Mouse (Mus musculus) duodenum, adult 2 months (tissue): Measurements from ENCODE around the gene Vmn2r84. TPM values are rescaled to one million over a fixed set of nuclear protein-coding genes. Genes with fewer than 3 reads are reported as not detected.

Experiments
- polyA plus RNA-seq: library from polyadenylated mRNA; depleted of rRNA; stranded (reverse); fragments of >200 nt; gene quantifications from 2 replicates; pipeline ENCODE4 v1.2.3, GENCODE M21; 2012; ENCODE audit warnings: low replicate concordance; rRNA removed

The Vmn2r84 gene
- polyA plus RNA-seq: not detected in 2 replicates

GRCm38 (mm10) chr10:130394232-130394631 lies at the start of gene Vmn2r84:
TSS of gene Vmn2r84 (minus strand) at chr10:130394332.

GRCm38 (mm10) chr10:130429603-130430002 lies 35.5 kb upstream of the Vmn2r84 start, which contains the start of gene Vmn2r85:
TSS of gene Vmn2r85 (minus strand) at chr10:130429703.

Other genes with a start within 250 kb of the Vmn2r84 start
- gene Olfr825, start 227.6 kb downstream of the Vmn2r84 start, polyA plus RNA-seq: not detected in 2 replicates
- gene Olfr826, start 210.1 kb downstream of the Vmn2r84 start, polyA plus RNA-seq: not detected in 2 replicates
- not detected in 2 replicates for gene Olfr827, start 179.9 kb downstream of the Vmn2r84 start, polyA plus RNA-seq
- not detected in 2 replicates for gene Neurod4, start 114.1 kb downstream of the Vmn2r84 start, polyA plus RNA-seq
- gene Tespa1, start 71.5 kb downstream of the Vmn2r84 start, polyA plus RNA-seq: 0.08 TPM in 1 of 2 replicates, not detected in the other
- gene Vmn2r85, start 35.4 kb upstream of the Vmn2r84 start, polyA plus RNA-seq: not detected in 2 replicates
- gene Vmn2r86, start 61.7 kb upstream of the Vmn2r84 start, polyA plus RNA-seq: not detected in 2 replicates
- gene Vmn2r87, start 103.1 kb upstream of the Vmn2r84 start, polyA plus RNA-seq: not detected in 2 replicates